Mouse (Mus musculus) MEL (cell line): Measurements from ENCODE around the gene H2-Q10.
"Not testable (repeated sequence)": the region's sequence is repeated elsewhere in the genome, so short reads cannot be mapped to it uniquely, and the experiment has no call there.

ENCODE experiments used
- CHD1 ChIP-seq: IDR thresholded peaks from 2 replicates; pipeline ENCODE4 v1.6.1; 2012; ENCODE audit warnings: low read depth, mild to moderate bottlenecking, inconsistent platforms, low read length, improper control_type of control experiment
- CTCF ChIP-seq, 3 experiments: IDR thresholded peaks in 2 of 3; conservative IDR thresholded peaks in 1 of 3; 2 replicates each; pipeline ENCODE4 v1.5.1; 2011 to 2012; ENCODE audit warnings: low read length in 3 of 3, low read depth in 2 of 3, mild to moderate bottlenecking in 2 of 3, improper control_type of control experiment in 1 of 3, inconsistent platforms in 1 of 3, mixed read lengths in 1 of 3, moderate library complexity in 1 of 3; ENCODE audit not compliant: control insufficient read depth in 1 of 3, insufficient read depth in 1 of 3, poor library complexity in 1 of 3, severe bottlenecking in 1 of 3
- E2F4 ChIP-seq: IDR thresholded peaks from 2 replicates; pipeline ENCODE4 v1.6.1; 2011; ENCODE audit warnings: low read depth, low read length, improper control_type of control experiment, borderline replicate concordance
- EP300 ChIP-seq, 2 experiments: IDR thresholded peaks; 2 replicates each; pipeline ENCODE4 v1.6.1; 2011; ENCODE audit warnings: improper control_type of control experiment in 2 of 2, low read length in 2 of 2, low read depth in 1 of 2, mild to moderate bottlenecking in 1 of 2
- HCFC1 ChIP-seq: IDR thresholded peaks from 2 replicates; pipeline ENCODE4 v1.6.1; 2012; ENCODE audit warnings: low read depth, mild to moderate bottlenecking, inconsistent platforms, low read length, improper control_type of control experiment, moderate library complexity
- MAFK ChIP-seq: IDR thresholded peaks from 2 replicates; pipeline ENCODE4 v1.6.1; 2011; ENCODE audit warnings: low read depth, mild to moderate bottlenecking, low read length, improper control_type of control experiment, borderline replicate concordance
- MEF2A ChIP-seq: IDR thresholded peaks from 2 replicates; pipeline ENCODE4 v1.6.1; 2014; ENCODE audit warnings: low read depth, mild to moderate bottlenecking, inconsistent platforms, low read length, improper control_type of control experiment; ENCODE audit not compliant: poor library complexity, insufficient replicate concordance, severe bottlenecking; ENCODE audit errors: extremely low read depth
- NELFE ChIP-seq: IDR thresholded peaks from 2 replicates; pipeline ENCODE4 v1.6.1; 2011; ENCODE audit warnings: low read depth, low read length, improper control_type of control experiment
- POLR2A ChIP-seq, 2 experiments: IDR thresholded peaks; 2 replicates each; pipeline ENCODE4 v1.6.1; 2011 to 2012; ENCODE audit warnings: low read length in 2 of 2, mild to moderate bottlenecking in 2 of 2, control low read depth in 1 of 2, improper control_type of control experiment in 1 of 2, low read depth in 1 of 2, moderate library complexity in 1 of 2; ENCODE audit not compliant: control insufficient read depth in 1 of 2, insufficient read depth in 1 of 2, poor library complexity in 1 of 2
- POLR2AphosphoS5 ChIP-seq: IDR thresholded peaks from 2 replicates; pipeline ENCODE4 v1.6.1; 2012; ENCODE audit warnings: low read depth, borderline replicate concordance, mild to moderate bottlenecking, inconsistent platforms, low read length, moderate library complexity, mixed read lengths
- RCOR1 ChIP-seq: IDR thresholded peaks from 2 replicates; pipeline ENCODE4 v1.6.1; 2012; ENCODE audit warnings: low read depth, mild to moderate bottlenecking, inconsistent platforms, low read length, improper control_type of control experiment
- SMC3 ChIP-seq: IDR thresholded peaks from 2 replicates; pipeline ENCODE4 v1.6.1; 2011; ENCODE audit warnings: low read depth, low read length, improper control_type of control experiment
- ZNF384 ChIP-seq: IDR thresholded peaks from 2 replicates; pipeline ENCODE4 v1.6.1; 2012; ENCODE audit warnings: low read depth, mild to moderate bottlenecking, inconsistent platforms, low read length, improper control_type of control experiment

- TF ChIP-seq CHD1; RCOR1; EP300 (IDR thresholded peaks at IDR 0.05; ENCODE audit: low read depth in 1 of 2, low read length in 2 of 2); CTCF (IDR thresholded peaks at IDR 0.05 in 2 of 3, conservative IDR thresholded peaks at IDR 0.05 in 1 of 3; ENCODE audit: control insufficient read depth in 1 of 3, insufficient read depth in 1 of 3, low read depth in 2 of 3, low read length in 3 of 3, poor library complexity in 1 of 3, severe bottlenecking in 1 of 3); NELFE; MAFK; POLR2A (IDR thresholded peaks at IDR 0.05; ENCODE audit: control insufficient read depth in 1 of 2, insufficient read depth in 1 of 2, low read depth in 1 of 2, low read length in 2 of 2, poor library complexity in 1 of 2); POLR2AphosphoS5; MEF2A; HCFC1; E2F4; SMC3; ZNF384: not testable (repeated sequence)
Measured at GRCm38 (mm10) chr17:35438885-35439284, 31.0 kb upstream of the H2-Q10 start, which contains the start of gene H2-Q7.
